In genomic region chr11:118898643-118899042, GRCm38 (mm10) we compare ENCODE assay signal across 18 mouse cellular contexts. TPM values are rescaled to one million over a fixed set of nuclear protein-coding genes. Genes with fewer than 3 reads are reported as not detected.
A peak's percentile ranks its signal among the peaks of the same experiment; 100 is the strongest.
DNase-seq lines count a peak whose midpoint lies in the region; ATAC-seq and TF ChIP-seq lines count a peak whose summit lies in the region.
"Had no signal": no experiment of that assay in that cellular context is flagged by ENCODE, and none has a peak within 500 bp of the region (broad histone marks: within the 10 kb centered on the region; RNA-seq: fewer than 3 reads in every experiment).

No protein-coding gene starts in this region.

- H3K4me2 ChIP-seq in hindbrain, embryonic 15.5 days: no peak overlapping the region
- no peak overlapping the region for H3K4me2 ChIP-seq in hindbrain, embryonic 16.5 days (ENCODE audit: low read length)
- no peak overlapping the region for H3K4me2 ChIP-seq in midbrain, embryonic 15.5 days
- H3K4me2 ChIP-seq in neural tube, embryonic 15.5 days: no peak overlapping the region
- H3K4me2 ChIP-seq: limb, embryonic 15.5 days had no signal

- H3K4me3 ChIP-seq in hindbrain, embryonic 15.5 days: no peak overlapping the region
- H3K4me3 ChIP-seq in hindbrain, embryonic 16.5 days (ENCODE audit: low read length): no peak overlapping the region
- H3K4me3 ChIP-seq in midbrain, embryonic 10.5 days: no peak overlapping the region
- H3K4me3 ChIP-seq in midbrain, embryonic 15.5 days: no peak overlapping the region
- H3K4me3 ChIP-seq in cortical plate, adult 2 months (ENCODE audit: insufficient read depth, low read length): no peak overlapping the region
- H3K4me3 ChIP-seq in neural tube, embryonic 15.5 days (replicated peaks): no peak overlapping the region
- no peak overlapping the region for H3K4me3 ChIP-seq in heart, embryonic 10.5 days
- H3K4me3 ChIP-seq: limb, embryonic 15.5 days had no signal

- TF ChIP-seq CTCF in cortical plate, adult 2 months (IDR thresholded peaks at IDR 0.05; ENCODE audit: extremely low read depth, insufficient read depth, low read length): no peak

- DNase-seq in midbrain, embryonic 10.5 days (ENCODE audit: low spot score): no peak
- no peak for DNase-seq in heart, embryonic 10.5 days (ENCODE audit: low spot score)
- DNase-seq in urinary bladder, postnatal 25 days (ENCODE audit: low spot score): no peak
- DNase-seq: adrenal gland, postnatal 14 days; gastrocnemius, postnatal 36 days; heart, postnatal 14 days; liver, postnatal 0 days; retina, postnatal 1 day; right cerebral cortex, postnatal 4 days; thymus, postnatal 36 days had no signal

- no peaks in the 10 kb centered on the region for H3K36me3 ChIP-seq in hindbrain, embryonic 15.5 days
- no peaks in the 10 kb centered on the region for H3K36me3 ChIP-seq in hindbrain, embryonic 16.5 days (ENCODE audit: control insufficient read depth, insufficient read depth, low read length)
- H3K36me3 ChIP-seq in midbrain, embryonic 10.5 days: no peaks in the 10 kb centered on the region
- H3K36me3 ChIP-seq in midbrain, embryonic 15.5 days (replicated peaks): no peaks in the 10 kb centered on the region
- H3K36me3 ChIP-seq in neural tube, embryonic 15.5 days: no peaks in the 10 kb centered on the region
- H3K36me3 ChIP-seq in heart, embryonic 10.5 days: no peaks in the 10 kb centered on the region
- H3K36me3 ChIP-seq: limb, embryonic 15.5 days had no signal

- H3K9me3 ChIP-seq in hindbrain, embryonic 15.5 days: no peaks in the 10 kb centered on the region
- no peaks in the 10 kb centered on the region for H3K9me3 ChIP-seq in hindbrain, embryonic 16.5 days (ENCODE audit: control insufficient read depth, low read length)
- H3K9me3 ChIP-seq in midbrain, embryonic 10.5 days (replicated peaks): no peaks in the 10 kb centered on the region
- H3K9me3 ChIP-seq in midbrain, embryonic 15.5 days: no peaks in the 10 kb centered on the region
- no peaks in the 10 kb centered on the region for H3K9me3 ChIP-seq in neural tube, embryonic 15.5 days (replicated peaks)
- no peaks in the 10 kb centered on the region for H3K9me3 ChIP-seq in heart, embryonic 10.5 days
- H3K9me3 ChIP-seq: limb, embryonic 15.5 days had no signal

- ATAC-seq in hindbrain, embryonic 15.5 days (ENCODE audit: low FRiP score, low read depth): no peak
- no peak for ATAC-seq in hindbrain, embryonic 16.5 days
- ATAC-seq in midbrain, embryonic 15.5 days (replicated peaks): no peak
- ATAC-seq in neural tube, embryonic 15.5 days (ENCODE audit: low FRiP score): no peak
- ATAC-seq: activated CD4-positive, CD25-positive, alpha-beta regulatory T cell, adult 4 months; liver, postnatal 0 days; Patski had no signal

- 0 out of 2 replicates have a peak overlapping the region, but pooled peaks have one; percentile 64 for H3K27ac ChIP-seq in hindbrain, embryonic 15.5 days (replicated peaks)
- no peak overlapping the region for H3K27ac ChIP-seq in hindbrain, embryonic 16.5 days (ENCODE audit: low read depth, low read length)
- H3K27ac ChIP-seq in midbrain, embryonic 10.5 days (replicated peaks): peak overlapping the region; percentile 52; the same call in 1 of the 2 replicates
- H3K27ac ChIP-seq in midbrain, embryonic 15.5 days: no peak overlapping the region
- 0 out of 2 replicates have a peak overlapping the region, but pooled peaks have one; percentile 1 for H3K27ac ChIP-seq in cortical plate, adult 2 months (ENCODE audit: insufficient read depth, low read length)
- H3K27ac ChIP-seq in neural tube, embryonic 15.5 days (replicated peaks): peak overlapping the region; percentile 78
- no peak overlapping the region for H3K27ac ChIP-seq in heart, embryonic 10.5 days
- H3K27ac ChIP-seq: limb, embryonic 15.5 days had no signal

- no peak for TF ChIP-seq POLR2A in cortical plate, adult 2 months (IDR thresholded peaks at IDR 0.05; ENCODE audit: extremely low read depth, insufficient read depth, low read length)

- peaks cover 61% of the 10 kb centered on the region for H3K4me1 ChIP-seq in hindbrain, embryonic 15.5 days (replicated peaks)
- H3K4me1 ChIP-seq in hindbrain, embryonic 16.5 days (ENCODE audit: control insufficient read depth, insufficient read depth, low read depth, low read length): peaks cover 23% of the 10 kb centered on the region
- H3K4me1 ChIP-seq in midbrain, embryonic 10.5 days: peaks cover 66% of the 10 kb centered on the region
- peaks cover 38% of the 10 kb centered on the region for H3K4me1 ChIP-seq in midbrain, embryonic 15.5 days
- peaks cover 35% of the 10 kb centered on the region for H3K4me1 ChIP-seq in cortical plate, adult 2 months (ENCODE audit: control insufficient read depth, insufficient read depth, low read length)
- peaks cover 67% of the 10 kb centered on the region for H3K4me1 ChIP-seq in neural tube, embryonic 15.5 days
- H3K4me1 ChIP-seq in heart, embryonic 10.5 days: peaks cover 13% of the 10 kb centered on the region

- no peak overlapping the region for H3K9ac ChIP-seq in hindbrain, embryonic 15.5 days
- no peak overlapping the region for H3K9ac ChIP-seq in hindbrain, embryonic 16.5 days (ENCODE audit: low read depth, low read length)
- H3K9ac ChIP-seq in midbrain, embryonic 15.5 days: no peak overlapping the region
- no peak overlapping the region for H3K9ac ChIP-seq in neural tube, embryonic 15.5 days (replicated peaks)
- H3K9ac ChIP-seq: limb, embryonic 15.5 days; liver, postnatal 0 days had no signal

- 77% methylated on average over 11 of the region's 11 CpGs for WGBS in hindbrain, embryonic 15.5 days
- WGBS in hindbrain, embryonic 16.5 days: 73% methylated on average over 11 of the region's 11 CpGs
- WGBS in midbrain, embryonic 10.5 days: 70% methylated on average over 11 of the region's 11 CpGs
- WGBS in midbrain, embryonic 15.5 days: 77% methylated on average over 11 of the region's 11 CpGs
- WGBS in neural tube, embryonic 15.5 days: 56% methylated on average over 11 of the region's 11 CpGs
- WGBS in heart, embryonic 10.5 days: 71% methylated on average over 11 of the region's 11 CpGs

- H3K27me3 ChIP-seq in hindbrain, embryonic 15.5 days: no peaks in the 10 kb centered on the region
- H3K27me3 ChIP-seq in hindbrain, embryonic 16.5 days (replicated peaks; ENCODE audit: control insufficient read depth, insufficient read depth, low read length): no peaks in the 10 kb centered on the region
- peaks cover 25% of the 10 kb centered on the region for H3K27me3 ChIP-seq in midbrain, embryonic 10.5 days (ENCODE audit: low read depth, poor library complexity, severe bottlenecking)
- H3K27me3 ChIP-seq in midbrain, embryonic 15.5 days (replicated peaks): no peaks in the 10 kb centered on the region
- H3K27me3 ChIP-seq in neural tube, embryonic 15.5 days (replicated peaks): no peaks in the 10 kb centered on the region
- peaks cover 80% of the 10 kb centered on the region for H3K27me3 ChIP-seq in heart, embryonic 10.5 days (ENCODE audit: insufficient read depth, poor library complexity, severe bottlenecking)

RNA-seq across cellular contexts. Expression of gene Rbfox3, which starts 12.8 kb away (rescaled TPM):
- 71.8 and 77.9 TPM in 2 replicates for polyA plus RNA-seq in hindbrain, embryonic 15.5 days (2015; fragmentation: Nextera tagmentation; extraction: Ambion mirVana)
- polyA plus RNA-seq in hindbrain, embryonic 16.5 days (2015; fragmentation: Nextera tagmentation; extraction: Ambion mirVana): 68.4 and 69.4 TPM in 2 replicates
- 7.6 and 8.3 TPM in 2 replicates for polyA plus RNA-seq in midbrain, embryonic 10.5 days (2016; fragmentation: Nextera tagmentation; extraction: Ambion mirVana)
- polyA plus RNA-seq in midbrain, embryonic 15.5 days (2015; fragmentation: Nextera tagmentation; extraction: Ambion mirVana): 53.5 and 54.2 TPM in 2 replicates
- polyA plus RNA-seq in cortical plate, adult 2 months (2012; rRNA removed): 117 TPM in 2 replicates
- polyA plus RNA-seq in neural tube, embryonic 15.5 days (2015; fragmentation: Nextera tagmentation; extraction: Ambion mirVana): 80.9 and 99.8 TPM in 2 replicates
- polyA plus RNA-seq in heart, embryonic 10.5 days (2016; fragmentation: Nextera tagmentation; extraction: Ambion mirVana): 0.14 and 0.60 TPM in 2 replicates
- polyA plus RNA-seq: Patski had no signal

Comparison
In these comparisons a context has a peak if more than half of its experiments do, and no peak if none do; other contexts are left out.
1. H3K27ac ChIP-seq: peak in hindbrain, embryonic 15.5 days (single experiment), midbrain, embryonic 10.5 days (single experiment), cortical plate, adult 2 months (single experiment) and neural tube, embryonic 15.5 days (single experiment); none in hindbrain, embryonic 16.5 days (single experiment), midbrain, embryonic 15.5 days (single experiment) and heart, embryonic 10.5 days (single experiment).